Mouse (Mus musculus) gonadal fat pad, adult 2 months (tissue): ENCODE measurements around the gene Lrrc1. TPM values are rescaled to one million over a fixed set of nuclear protein-coding genes. Genes with fewer than 3 reads are reported as not detected.
"Not testable (repeated sequence)": the region's sequence is repeated elsewhere in the genome, so short reads cannot be mapped to it uniquely, and the experiment has no call there.

Experiments
- DNase-seq: peaks from one replicate; pipeline ENCODE4 v3.0.0-alpha.2; 2012; ENCODE audit warnings: low read depth
- polyA plus RNA-seq: library from polyadenylated mRNA; depleted of rRNA; stranded (reverse); fragments of >200 nt; gene quantifications from 2 replicates; pipeline ENCODE4 v1.2.3, GENCODE M21; 2012; rRNA removed

The Lrrc1 gene
- 37.5 and 56.3 TPM in 2 replicates for polyA plus RNA-seq

DNA sequence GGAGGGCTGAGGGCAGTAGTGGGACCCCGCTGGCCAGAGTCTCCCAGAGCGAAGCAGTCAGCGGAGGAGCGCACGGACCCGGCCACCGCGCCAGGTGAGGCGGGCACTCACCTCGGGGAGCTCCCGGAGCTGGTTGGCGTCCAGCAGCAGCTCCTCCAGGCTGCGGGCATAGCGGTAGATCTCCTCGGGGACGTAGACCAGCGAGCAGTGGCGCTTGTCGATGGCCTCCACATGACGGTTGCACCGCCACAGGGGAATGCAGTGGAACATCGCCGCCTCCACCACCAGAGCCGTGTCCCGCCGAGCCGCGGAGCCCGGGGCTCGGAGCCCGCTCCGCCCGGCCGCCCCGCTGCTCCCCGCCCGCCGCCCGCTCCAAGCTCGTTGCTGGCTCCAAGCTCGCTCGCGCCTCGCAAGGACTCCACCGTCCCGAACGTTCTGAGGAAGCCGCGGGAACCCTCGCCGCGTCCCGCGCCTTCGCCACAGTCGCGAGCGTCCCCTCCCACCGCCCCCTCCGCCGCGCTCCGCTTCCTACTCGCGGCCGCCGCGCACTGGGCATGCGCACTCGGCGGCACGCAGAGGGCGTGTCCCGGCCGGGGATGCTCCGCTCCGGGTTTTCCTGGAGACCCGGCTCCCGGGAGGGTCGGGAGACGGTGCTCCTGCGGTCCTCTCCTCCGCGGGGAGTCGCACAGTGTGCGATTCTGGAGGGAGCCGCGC is at the start of gene Lrrc1:
TSS of gene Lrrc1 (minus strand) at position 517 of the 714 bp plus-strand sequence.
- no peak for DNase-seq

DNA sequence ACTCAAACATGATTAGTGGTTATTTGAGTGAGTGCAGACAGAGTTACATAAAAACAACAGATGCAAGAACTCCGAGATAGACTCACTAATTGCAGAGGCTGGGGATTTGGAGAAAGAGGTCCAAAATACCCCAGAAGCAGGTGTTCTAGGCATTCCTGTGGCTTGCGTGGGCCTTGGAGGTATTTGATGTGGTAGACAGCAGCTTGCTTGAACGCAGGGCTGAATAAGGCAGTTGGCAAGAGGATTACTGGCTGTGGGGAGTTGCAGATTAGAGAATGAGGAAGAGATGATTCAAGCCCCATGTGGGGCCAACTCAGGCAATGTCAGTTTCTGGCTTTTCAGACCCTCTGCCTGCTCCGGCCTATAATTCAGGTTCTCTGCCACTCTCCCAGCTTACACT is 47.8 kb upstream of the Lrrc1 start:
- DNase-seq: no peak

DNA sequence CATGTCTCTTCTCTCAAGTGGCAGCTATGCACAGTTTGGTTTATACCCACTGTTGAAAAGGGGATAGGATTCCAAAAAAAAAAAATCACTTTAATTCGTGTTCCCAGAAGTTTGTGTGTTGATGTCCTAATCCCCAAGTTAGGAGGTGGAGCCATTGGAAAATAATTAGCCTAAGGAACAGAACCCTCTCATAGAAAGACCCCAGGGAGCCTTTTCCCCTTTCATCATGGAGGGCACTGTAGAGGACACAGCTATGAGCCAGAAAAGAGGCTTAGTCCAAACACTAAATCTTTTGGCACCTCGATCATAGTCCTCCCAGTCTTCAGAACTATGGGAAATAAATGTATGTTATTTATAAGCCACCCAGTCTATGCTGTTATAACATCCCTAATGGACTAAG is 44.8 kb upstream of the Lrrc1 start:
- DNase-seq: no peak

DNA sequence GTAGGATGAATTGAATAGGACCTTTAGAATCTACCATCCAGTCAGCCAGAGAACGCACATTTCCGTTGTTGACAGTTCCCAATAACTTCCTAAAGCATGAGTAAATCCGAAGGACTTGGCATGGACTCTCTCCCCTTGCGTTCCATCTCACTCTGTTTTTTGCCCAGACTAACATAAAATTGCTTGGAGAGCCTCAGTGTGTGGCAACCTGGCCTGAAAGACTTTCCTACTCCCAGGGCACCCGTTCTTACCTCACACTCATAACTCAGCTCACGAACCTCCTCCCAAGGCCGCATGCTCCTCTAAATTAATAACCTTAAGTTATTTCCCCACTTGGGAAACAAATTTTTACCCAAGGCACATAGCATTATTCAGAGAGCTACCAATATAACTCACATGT is 42.9 kb upstream of the Lrrc1 start:
- DNase-seq: no peak

DNA sequence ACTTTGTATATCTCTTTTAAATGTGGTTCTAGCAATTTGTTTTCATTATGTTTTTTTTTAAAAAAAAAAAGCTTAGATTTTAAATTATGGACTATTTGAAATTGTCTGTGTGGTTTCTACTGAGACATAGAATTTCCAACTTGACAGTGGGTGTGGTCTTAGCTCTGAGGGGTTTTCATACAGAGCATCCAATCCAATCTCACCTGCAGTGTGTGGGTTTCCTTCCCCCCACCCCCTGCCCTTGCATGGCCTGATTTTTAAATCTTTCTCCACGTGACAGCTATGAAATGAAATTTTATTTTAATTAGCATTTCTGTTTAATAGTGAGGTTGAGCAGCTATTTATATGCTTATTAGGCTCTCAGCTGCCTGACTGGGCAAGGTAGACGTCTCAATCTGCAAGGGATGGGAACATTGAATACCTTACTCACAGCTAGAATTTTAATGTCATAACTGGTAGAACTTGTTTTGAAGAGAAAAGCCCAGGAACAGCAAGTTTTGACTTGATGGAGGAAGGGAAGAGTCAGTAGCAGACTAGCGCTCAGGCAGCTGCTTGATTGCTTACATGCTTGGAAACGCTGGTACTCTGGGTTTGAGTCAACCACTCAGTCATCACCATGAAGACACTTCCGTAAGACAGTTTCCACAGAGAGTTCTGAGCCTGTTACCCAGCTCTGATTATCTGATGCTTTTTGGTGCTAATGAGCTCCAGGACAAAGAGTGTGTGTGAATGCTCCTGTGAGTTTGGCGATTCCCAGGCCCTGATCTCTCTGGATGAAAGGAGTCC is 42.3 kb upstream of the Lrrc1 start:
- no peak for DNase-seq

DNA sequence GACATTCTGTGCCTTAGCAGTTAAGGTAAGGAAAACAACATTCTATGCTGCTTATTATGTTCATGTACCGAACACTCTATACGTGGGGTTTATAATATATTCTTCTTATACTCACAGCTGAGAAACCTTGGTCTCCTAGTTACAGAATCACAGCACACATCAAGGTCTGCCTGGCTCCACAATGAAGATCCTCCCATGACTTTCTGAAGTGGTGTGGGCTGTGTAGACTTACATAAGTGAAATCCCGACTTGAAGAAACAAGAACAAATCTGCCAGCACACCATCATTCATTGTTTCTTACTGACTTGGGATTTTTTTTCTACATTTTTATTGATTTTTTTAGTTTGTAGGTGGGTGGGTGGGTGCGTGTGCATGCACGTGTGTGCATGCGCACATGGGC is 40.1 kb upstream of the Lrrc1 start:
- no peak for DNase-seq

DNA sequence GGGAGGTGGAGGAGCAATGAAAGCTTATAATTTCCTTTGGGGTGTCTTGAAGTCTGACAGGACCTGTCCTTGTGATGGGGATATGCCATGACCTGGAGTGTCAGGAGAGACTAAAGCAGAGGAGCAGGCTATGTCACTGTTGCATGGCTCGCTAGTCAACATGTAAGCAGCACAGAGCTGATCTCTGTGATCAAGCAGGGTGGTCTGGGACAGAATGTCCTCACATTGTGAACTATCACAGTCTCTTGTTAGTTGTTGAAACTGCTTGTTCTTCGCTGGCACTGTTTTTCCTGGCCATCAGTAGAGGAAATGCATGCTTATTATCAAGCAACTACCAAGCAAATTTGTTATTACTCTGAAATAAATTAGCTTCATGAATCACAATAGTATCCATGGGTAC is 38.6 kb upstream of the Lrrc1 start:
- no peak for DNase-seq

DNA sequence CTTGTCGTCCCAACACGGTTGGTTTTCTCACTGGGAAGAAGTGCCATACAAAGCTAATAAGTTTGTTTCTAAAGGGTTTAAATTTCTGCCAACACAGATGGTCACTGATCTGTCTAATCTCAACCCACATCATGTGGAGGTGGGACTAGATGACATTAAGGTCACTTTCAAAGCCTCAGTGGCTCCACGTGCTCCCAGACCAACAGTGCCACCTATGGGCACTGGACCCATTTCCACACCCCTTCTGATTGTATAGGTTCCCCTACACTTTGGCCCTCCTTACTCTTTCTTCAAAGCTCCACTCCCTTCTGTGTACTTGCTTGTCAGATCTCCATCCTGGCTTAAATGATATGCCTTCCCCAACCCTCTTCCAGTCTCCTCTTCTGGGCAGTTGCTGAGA is 35.2 kb upstream of the Lrrc1 start:
- no peak for DNase-seq

DNA sequence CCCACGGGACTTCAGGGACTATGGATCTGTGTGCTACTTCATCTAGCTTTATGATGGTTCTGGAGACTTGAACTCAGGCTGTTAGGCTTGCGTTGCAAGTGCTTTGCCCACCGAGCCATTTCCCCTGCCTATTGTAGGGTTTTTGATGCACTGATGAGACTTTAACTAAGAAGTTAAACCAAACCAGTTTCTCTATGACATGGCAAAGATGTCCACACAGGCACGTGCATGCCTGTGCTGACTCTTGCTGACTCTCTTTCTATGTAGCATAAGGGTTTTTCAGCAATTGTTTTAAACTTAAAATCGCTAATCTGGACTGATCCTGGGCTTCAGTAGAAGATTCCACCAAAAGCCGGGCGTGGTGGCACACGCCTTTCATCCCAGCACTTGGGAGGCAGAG is 33.3 kb upstream of the Lrrc1 start:
- no peak for DNase-seq

DNA sequence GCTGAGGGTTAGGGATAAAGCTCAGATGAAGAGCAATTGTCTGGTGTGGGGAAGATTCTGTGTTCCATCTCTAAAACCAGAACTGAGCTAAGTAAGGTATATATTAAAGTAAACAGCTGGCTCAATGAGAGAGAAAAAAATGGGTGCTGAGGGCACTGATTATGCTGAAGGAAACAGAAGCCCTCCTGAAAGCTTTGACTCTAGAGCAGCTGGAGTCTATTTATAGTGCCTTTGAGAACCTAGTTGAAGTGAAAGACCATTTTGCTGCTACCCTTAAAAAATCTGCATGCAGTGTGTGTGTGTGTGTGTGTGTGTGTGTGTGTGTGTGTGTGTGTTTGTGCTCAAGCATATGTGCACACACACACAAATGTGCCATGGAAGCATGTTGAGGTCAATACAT is 32.7 kb upstream of the Lrrc1 start:
- DNase-seq: no peak

DNA sequence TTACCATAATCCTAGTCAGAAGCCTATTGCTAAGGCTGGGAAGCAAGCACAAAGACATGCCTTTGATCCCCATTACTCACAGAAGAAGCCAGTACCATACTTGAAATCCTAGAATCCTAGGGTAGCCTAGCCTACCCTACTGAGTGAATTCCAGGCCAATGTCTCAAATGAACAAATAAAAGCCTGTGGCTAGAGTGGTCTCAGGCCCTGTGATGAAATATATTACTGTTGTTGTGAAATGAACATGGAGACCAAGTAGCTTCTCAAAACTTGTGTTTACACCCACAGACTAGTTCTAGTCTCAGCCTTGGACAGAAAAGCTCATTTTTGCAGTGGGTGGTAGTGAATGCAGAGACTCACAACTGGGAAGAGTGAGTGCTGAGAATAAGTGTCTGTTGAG is 31.6 kb upstream of the Lrrc1 start:
- no peak for DNase-seq

DNA sequence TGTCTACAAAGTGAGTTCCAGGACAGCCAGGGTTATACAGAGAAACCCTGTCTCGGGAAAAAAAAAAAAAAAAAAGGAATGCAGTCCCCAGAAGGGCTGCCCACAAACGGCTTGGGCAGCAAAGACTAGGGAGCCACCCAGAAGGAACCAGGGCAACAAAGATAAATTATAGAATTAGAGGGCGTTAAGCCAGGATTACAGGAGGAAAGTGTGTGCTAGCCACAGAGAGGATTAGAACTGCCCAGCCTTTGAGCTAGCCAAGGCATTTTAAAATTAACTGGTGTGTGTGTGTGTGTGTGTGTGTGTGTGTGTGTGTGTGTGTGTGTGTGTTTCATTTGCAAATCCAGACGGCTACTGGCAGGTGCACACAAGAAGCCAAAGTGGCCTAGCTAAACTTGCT is 30.3 kb upstream of the Lrrc1 start:
- DNase-seq: not testable (repeated sequence)

DNA sequence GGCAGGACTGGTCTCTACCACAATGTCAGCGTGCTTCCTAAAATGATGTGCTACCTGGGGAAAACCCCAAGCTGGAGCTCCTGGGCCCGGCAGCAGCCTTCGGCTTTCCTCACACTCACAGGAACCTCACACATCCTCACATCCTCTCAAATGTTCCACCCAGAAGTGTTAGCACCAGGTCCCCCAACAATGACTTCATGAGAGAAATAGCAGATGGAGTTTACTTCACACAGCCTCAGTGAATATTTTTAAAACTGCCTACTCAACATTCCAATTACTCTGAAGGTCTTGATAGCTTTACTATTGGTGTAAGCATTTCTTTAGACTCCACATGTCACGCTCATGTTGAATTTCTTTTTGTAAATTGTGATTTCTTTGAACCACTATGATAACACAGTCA is 27.2 kb upstream of the Lrrc1 start:
- no peak for DNase-seq

DNA sequence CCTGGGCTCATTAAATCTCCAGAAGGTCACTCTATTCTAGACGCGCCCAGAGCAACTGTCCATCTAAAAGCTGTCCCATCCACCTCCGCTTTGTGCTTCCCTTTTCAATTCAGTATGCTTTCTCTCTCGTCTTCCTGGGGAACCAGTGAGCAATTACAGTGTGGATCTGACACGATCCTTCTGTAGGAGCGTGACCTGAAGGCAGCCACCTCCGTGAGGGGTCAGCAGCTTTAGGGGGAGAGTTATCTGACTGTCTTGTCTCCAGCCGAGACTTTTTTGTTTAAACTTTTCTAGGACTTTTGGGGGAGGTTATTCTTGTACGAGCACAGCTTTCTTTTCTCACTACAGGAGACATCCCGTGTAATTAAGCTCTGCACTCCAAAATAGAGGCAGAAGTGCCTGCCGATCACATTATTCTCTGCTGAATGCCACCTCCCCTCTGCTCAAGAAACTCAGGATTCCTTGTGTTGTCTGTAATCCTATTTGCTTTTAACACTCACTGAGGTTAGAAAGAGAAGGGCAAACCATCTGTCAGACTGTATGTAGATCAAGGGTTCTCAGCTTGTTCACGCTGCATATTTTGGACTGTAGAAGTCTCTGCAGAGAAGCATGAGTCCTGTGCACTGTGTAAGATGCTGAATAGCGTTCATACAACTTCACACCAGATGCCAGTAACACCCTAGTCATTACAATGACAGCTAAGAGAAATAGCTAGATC is 24.3 kb upstream of the Lrrc1 start:
- no peak for DNase-seq

DNA sequence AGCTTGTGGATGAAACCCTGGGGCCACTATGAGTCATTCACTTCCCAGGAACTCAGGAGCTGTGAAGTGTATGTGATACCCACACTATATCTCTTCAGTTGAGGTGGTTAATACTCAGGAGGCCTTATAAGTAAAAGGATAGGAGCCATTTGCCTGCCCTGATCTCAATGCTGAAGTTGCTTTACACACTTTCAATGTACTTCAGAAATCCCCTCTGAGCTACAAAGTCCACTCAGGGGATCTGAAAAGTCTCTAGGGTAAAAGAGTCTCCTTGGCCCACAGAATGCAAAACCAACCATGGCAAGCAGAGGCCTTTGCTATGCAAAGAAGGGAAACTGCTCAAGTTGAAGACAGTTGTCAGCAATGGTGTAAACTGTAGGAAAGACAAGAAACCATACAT is 17.2 kb upstream of the Lrrc1 start:
- DNase-seq: no peak

DNA sequence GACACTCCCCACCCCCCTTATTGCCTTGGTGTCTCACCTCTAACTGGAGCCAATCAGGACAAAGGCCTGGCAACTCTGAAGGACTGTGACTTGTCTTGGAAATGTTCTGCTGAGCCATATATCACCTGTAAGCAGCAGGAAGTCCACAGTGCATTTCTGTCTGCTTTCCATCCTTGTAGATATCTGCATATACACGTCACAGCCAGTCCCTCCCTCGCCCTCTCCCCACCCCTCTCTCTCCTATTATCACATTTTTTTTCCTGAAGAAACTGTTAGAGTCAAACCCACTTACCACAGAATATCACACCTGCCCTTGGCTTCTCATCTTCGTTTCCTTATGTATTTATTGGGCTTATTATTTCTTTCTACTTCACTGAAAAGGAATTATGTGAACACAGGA is 13.3 kb upstream of the Lrrc1 start:
- no peak for DNase-seq

DNA sequence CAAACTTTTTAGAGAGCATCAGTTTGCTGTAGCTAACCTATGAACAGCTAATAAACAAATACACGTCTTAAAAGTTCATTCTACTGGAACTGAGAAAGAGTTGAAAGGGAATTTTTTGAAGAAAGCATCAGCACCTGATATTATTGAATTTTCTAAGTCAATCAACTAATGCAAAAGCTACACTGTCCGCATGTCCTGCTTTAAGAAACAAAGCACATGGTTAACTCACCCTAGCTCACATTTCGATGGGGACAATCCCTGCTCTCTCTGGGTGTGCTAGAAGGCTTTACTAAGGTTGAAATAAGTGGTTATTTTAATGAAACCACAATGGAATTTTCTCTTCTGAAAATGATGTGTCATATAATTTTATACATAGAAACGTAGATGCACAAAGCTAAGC is 12.5 kb upstream of the Lrrc1 start:
- DNase-seq: no peak

DNA sequence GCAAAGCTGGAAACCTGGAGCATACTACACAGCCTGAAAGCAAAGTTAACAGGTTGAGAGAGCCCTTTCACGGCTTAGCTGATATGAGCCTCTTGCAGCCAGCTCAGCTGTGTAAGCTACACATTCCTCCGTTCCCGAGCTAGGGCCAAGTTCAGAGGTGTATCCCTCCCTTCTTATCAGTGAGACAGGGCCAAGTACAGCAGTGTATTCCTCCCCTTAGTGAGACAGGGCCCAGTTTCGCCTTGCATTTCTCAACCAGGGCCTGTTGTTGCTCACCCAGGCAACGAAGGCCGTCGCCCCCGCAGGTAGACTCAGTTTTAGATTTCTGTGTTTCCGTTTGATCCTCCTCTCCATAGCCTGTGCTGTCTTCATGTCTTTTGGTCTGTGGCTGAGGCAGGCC is 11.8 kb upstream of the Lrrc1 start:
- no peak for DNase-seq

DNA sequence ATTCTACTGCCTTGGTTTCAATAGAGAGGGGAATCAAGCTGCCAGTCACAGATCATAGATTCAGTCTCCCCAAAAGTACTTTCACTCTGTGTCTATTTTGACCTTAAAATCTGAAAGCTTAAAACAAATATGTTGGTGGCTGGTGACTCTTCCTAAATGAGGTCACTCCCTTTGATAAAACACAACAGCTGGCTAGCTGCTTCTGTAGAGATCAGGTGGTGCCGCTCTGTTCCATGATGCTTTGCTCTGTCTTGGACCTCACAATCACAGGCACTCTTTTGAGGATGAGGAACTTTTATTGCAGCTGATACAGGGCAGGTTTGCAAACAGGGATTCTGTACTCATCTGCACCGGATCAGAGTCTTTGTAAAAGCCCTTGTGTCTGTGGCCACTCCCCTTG is 8.8 kb upstream of the Lrrc1 start:
- DNase-seq: no peak

DNA sequence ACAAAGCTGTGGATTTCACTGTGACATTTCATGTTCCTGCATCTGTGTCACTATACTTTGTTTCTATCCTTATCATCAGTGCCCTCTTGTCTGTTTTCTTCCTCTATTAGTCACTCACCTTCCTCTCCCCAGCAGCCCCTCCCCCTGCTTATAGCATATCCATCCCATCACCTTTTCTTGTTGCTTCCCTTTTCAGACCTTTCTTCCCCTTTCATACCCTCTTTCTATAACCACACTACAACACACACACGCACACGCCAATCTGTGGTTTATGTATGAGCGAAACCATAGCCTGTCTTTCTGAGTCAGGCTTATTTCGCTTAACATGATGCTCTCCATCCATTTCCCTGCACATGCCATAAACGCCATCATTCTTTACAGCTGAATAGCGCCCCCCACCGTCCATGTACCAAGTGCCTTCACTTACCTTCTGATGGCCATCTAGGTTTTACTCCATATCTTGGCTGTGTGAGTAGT is 6.4 kb upstream of the Lrrc1 start:
- DNase-seq: no peak

DNA sequence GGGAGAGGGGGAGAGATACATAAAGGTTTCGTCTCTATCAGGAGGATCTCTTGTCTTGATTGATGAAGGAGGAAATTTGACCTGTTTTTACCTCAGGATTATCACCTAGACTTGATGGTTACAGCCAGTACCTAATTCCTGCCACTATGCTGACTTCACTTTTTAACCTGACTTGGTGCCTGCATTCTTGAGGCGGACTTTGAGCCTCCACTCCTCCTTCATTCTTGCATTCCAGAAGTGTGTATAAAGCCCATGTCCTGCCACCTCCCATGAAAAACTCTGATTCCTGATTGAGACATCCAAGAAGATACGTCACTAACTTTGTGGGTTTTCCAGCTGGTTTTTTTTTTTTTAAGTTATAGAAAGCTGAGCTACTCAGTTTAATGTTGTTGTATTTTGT is 1.3 kb upstream of the Lrrc1 start:
- no peak for DNase-seq

DNA sequence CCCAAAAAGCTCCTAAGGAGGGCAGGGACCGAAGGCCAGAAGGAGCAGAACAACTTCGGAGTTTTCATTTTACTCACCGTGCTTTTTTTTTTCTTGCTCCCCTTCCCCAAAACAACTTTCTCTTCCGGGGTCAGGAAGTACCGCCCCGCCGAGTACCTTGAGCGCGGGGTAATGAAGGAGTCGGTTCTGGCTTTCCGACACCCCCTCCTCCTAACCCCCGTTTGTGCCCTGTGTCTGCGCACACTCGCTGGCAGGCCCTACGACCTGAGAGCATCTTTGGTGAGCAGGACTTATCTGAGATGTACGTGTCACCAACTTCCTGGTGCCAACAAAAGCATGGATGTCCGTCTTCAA is 375 bp upstream of the Lrrc1 start:
- no peak for DNase-seq
